Mouse (Mus musculus) C2C12 (cell line): ENCODE data around the gene Farsb. TPM values are rescaled to one million over a fixed set of nuclear protein-coding genes. Genes with fewer than 3 reads are reported as not detected.

Experiments used
- H3K27me3 ChIP-seq: one replicate; pipeline ENCODE4 v1.6.1; 2011; ENCODE audit not compliant: control insufficient read depth, insufficient read depth, insufficient read length
- H3K36me3 ChIP-seq: one replicate; pipeline ENCODE4 v1.6.1; 2011; ENCODE audit not compliant: control insufficient read depth, insufficient read depth
- H3K4me3 ChIP-seq: one replicate; pipeline ENCODE4 v1.5.1; 2011; ENCODE audit warnings: mild to moderate bottlenecking, control low read depth; ENCODE audit not compliant: poor library complexity, insufficient read depth, severe bottlenecking
- H3K79me2 ChIP-seq: one replicate; pipeline ENCODE4 v1.6.1; 2011; ENCODE audit not compliant: control insufficient read depth, insufficient read depth
- H3K79me3 ChIP-seq: one replicate; pipeline ENCODE4 v1.6.1; 2011; ENCODE audit warnings: low read depth, control low read depth
- H3ac ChIP-seq: one replicate; pipeline ENCODE3; 2011; ENCODE audit warnings: low read depth; ENCODE audit not compliant: control insufficient read depth, insufficient read length
- CEBPB ChIP-seq: IDR thresholded peaks from one replicate; pipeline ENCODE4 v1.6.1; 2011; ENCODE audit warnings: low read depth, mild to moderate bottlenecking, control low read depth, moderate library complexity
- CTCF ChIP-seq: IDR thresholded peaks from one replicate; pipeline ENCODE4 v1.5.1; 2011; ENCODE audit not compliant: control insufficient read depth, insufficient read depth, insufficient read length
- FOSL1 ChIP-seq: IDR thresholded peaks from one replicate; pipeline ENCODE4 v1.8.0; 2011; ENCODE audit warnings: mild to moderate bottlenecking, low read length; ENCODE audit not compliant: poor library complexity, insufficient read depth, severe bottlenecking
- MAX ChIP-seq: IDR thresholded peaks from one replicate; pipeline ENCODE4 v1.6.1; 2011; ENCODE audit warnings: mild to moderate bottlenecking, control low read depth
- MYOD1 ChIP-seq: IDR thresholded peaks from one replicate; pipeline ENCODE4 v1.6.1; 2011; ENCODE audit warnings: low read depth; ENCODE audit not compliant: control insufficient read depth, insufficient read length
- MYOG ChIP-seq: IDR thresholded peaks from one replicate; pipeline ENCODE4 v1.6.1; 2011; ENCODE audit not compliant: control insufficient read depth, insufficient read length; ENCODE audit errors: extremely low read depth
- USF1 ChIP-seq: IDR thresholded peaks from one replicate; pipeline ENCODE4 v1.6.1; 2011; ENCODE audit warnings: low read depth, mild to moderate bottlenecking, control low read depth, moderate library complexity
- polyA plus RNA-seq: library from polyadenylated mRNA; unstranded; fragments of >200 nt; fragmentation: generic; extraction: Trizol; gene quantifications from one replicate; pipeline ENCODE4 v1.2.1, GENCODE M21; 2012; ENCODE audit warnings: missing spikeins

Farsb gene
- polyA plus RNA-seq, 1 experiment = 53.6 TPM

GRCm38 (mm10) chr1:78409396-78409795 lies 79.3 kb downstream of the Farsb start:
- no peaks in the 10 kb centered on the region for H3K79me2 ChIP-seq
- H3ac ChIP-seq = no peak overlapping the region
- no peaks in the 10 kb centered on the region for H3K27me3 ChIP-seq
- no peaks in the 10 kb centered on the region for H3K36me3 ChIP-seq
- H3K4me3 ChIP-seq = no peak overlapping the region
- TF ChIP-seq MYOD1 (no peak), USF1 (no peak), MYOG (no peak)
- no peaks in the 10 kb centered on the region for H3K79me3 ChIP-seq

DNA sequence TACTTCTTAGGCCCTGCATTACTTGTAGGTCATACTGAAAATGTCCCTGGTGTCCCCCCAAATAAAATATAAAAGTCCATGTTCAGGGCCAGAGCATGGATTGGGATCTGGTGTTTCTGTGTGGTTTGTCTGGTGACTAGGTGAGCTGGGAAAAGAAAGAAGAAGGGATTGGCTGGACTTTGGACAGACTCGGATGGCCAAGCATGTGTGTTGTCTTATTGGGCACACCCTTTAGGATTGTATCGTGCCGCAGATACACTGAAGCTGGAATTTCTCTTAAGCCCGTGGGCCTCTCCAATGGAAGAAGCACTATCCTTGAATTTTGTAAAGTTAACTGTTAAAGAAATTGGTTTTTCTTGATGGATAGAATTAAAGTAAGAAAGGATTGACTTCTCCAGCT lies 87.3 kb downstream of the Farsb start:
- Histone ChIP-seq H3K4me3 (no peak overlapping the region), H3ac (no peak overlapping the region), H3K79me2 (no peaks in the 10 kb centered on the region), H3K27me3 (no peaks in the 10 kb centered on the region), H3K36me3 (no peaks in the 10 kb centered on the region), H3K79me3 (no peaks in the 10 kb centered on the region)
- TF ChIP-seq CEBPB (no peak), MYOG (no peak), FOSL1 (no peak), USF1 (no peak), MAX (no peak), MYOD1 (no peak), CTCF (no peak)

GRCm38 (mm10) chr1:78399755-78400154 lies 88.9 kb downstream of the Farsb start:
- Histone ChIP-seq H3K79me2 (no peaks in the 10 kb centered on the region), H3K36me3 (no peaks in the 10 kb centered on the region), H3K27me3 (no peaks in the 10 kb centered on the region), H3K4me3 (no peak overlapping the region), H3ac (no peak overlapping the region), H3K79me3 (no peaks in the 10 kb centered on the region)
- TF ChIP-seq CTCF (no peak), USF1 (no peak), CEBPB (no peak), MYOG (no peak), MAX (no peak), FOSL1 (no peak), MYOD1 (no peak)

DNA sequence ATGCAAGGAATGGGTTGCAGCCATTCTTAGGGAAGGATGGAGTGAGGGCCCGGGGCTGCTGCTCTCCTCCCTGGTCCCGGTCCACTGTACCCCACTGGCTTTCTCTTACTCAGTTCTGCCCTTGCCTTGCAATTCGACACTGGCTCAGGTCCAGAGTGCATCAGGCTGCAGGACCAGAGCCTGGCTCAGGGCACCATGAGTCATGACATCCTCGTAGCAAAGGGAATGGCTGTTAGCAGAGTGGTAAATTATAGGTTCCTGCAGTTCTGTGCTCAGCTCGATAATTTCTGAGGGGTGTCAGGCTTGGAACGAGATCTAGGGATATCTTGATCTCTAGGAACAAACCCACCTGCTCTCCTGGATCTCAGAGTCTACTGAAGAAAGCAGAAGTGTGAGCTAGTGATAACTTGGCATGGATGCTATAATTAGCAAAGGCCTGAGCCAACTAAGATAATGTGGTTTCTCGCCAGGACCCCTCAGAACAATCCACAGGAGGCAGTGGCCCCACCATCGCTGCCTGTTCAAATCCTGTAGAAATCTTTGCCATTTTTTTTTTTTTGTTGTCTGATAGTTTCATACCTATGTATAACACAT lies 92.3 kb downstream of the Farsb start:
- H3K79me3 ChIP-seq = no peaks in the 10 kb centered on the region
- no peak overlapping the region for H3ac ChIP-seq
- no peaks in the 10 kb centered on the region for H3K79me2 ChIP-seq
- no peak overlapping the region for H3K4me3 ChIP-seq
- H3K27me3 ChIP-seq = no peaks in the 10 kb centered on the region
- H3K36me3 ChIP-seq = no peaks in the 10 kb centered on the region
- no peak for TF ChIP-seq USF1
- no peak for TF ChIP-seq MYOG
- TF ChIP-seq MAX = peak; percentile 76
- peak; percentile 68 for TF ChIP-seq FOSL1

DNA sequence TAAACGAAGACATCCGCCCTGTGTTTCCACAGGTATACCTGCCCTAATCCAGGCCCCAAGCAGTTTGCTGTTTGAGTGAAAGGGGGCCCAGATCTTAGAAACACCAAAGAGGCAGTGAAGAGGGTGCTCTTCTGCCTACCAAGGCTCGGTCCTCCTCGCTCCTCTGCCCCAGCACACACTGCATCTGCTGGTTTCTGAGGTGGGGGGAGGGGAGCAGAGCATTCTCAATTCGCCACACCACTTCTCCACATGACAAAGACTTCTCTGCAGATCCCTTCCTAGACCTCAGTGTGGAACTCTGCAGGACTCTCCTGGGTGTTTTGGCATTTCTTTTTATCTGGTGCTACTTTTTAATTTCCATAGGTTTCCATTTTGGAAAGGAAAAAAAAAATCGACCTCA lies 93.0 kb downstream of the Farsb start:
- H3K79me2 ChIP-seq = no peaks in the 10 kb centered on the region
- H3K4me3 ChIP-seq = no peak overlapping the region
- no peaks in the 10 kb centered on the region for H3K79me3 ChIP-seq
- TF ChIP-seq USF1 = no peak
- TF ChIP-seq CEBPB = no peak
- TF ChIP-seq MYOG = no peak
- TF ChIP-seq MYOD1 = no peak
- no peak for TF ChIP-seq MAX
- TF ChIP-seq CTCF = no peak
- TF ChIP-seq FOSL1 = no peak
- H3K36me3 ChIP-seq = no peaks in the 10 kb centered on the region
- no peak overlapping the region for H3ac ChIP-seq
- no peaks in the 10 kb centered on the region for H3K27me3 ChIP-seq

DNA sequence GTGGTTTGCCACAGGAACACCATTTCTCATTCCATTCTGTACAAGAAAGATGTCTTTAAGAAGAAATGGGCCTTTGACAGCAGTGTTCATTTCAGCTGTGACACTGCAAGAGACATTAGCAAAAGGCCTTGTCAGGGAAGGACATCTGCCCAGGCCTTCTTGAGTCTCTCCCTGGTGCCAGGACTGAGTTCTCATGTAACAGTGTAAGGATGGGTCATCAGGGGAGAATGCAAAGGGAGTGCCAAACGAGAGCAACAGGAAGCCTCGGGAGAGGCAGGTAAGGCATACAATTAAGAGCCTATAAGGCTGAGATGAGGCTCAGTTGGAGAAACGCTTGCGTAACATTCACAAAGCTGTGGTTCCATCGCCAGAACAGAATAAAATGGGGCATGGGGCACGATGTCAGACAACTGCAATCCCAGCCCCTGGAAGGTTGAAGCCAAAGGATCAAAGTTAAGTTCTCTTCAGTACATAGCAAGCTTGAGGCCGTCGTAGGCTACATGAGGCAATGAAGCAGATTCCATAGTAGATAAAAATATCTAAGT lies 93.4 kb downstream of the Farsb start:
- H3K27me3 ChIP-seq = no peaks in the 10 kb centered on the region
- no peak overlapping the region for H3ac ChIP-seq
- H3K4me3 ChIP-seq = no peak overlapping the region
- no peaks in the 10 kb centered on the region for H3K79me2 ChIP-seq
- TF ChIP-seq CEBPB = peak; percentile 77
- no peak for TF ChIP-seq CTCF
- no peaks in the 10 kb centered on the region for H3K79me3 ChIP-seq
- no peaks in the 10 kb centered on the region for H3K36me3 ChIP-seq

- H3K79me2 ChIP-seq = no peaks in the 10 kb centered on the region
- H3K36me3 ChIP-seq = no peaks in the 10 kb centered on the region
- H3ac ChIP-seq = no peak overlapping the region
- TF ChIP-seq CTCF (no peak), MYOG (no peak), MAX (no peak), MYOD1 (no peak), FOSL1 (no peak)
- H3K4me3 ChIP-seq = no peak overlapping the region
- H3K27me3 ChIP-seq = no peaks in the 10 kb centered on the region
- H3K79me3 ChIP-seq = no peaks in the 10 kb centered on the region
Measured at GRCm38 (mm10) chr1:78388848-78389247, 99.8 kb downstream of the Farsb start.
